Mouse (Mus musculus): ENCODE measurements around the gene Ccdc97.

DNA sequence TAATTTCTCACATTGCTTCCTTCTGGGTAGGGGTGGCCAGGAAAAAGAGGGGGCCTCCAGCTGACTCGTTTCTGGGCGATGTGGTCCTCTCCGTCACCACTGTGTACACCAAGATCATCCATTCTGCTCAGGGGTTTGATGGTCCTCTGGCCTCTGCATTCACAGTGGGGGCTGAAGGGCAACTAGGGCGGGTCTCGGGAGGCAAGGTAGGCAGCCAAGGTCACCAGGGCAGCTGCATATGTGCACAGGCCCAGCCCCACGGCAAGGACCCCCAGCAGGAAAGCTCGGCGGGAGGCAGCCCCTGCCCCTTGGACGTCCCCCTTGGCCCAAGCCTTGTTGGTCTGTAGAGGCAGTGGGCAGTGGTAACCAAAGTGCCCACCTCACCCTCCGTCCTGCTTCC lies 49.7 kb downstream of the Ccdc97 start:
- TF ChIP-seq CTCF (IDR thresholded peaks at IDR 0.05; ENCODE audit: borderline replicate concordance, extremely low read depth, insufficient read depth, insufficient read length) (no peak), POLR2A (IDR thresholded peaks at IDR 0.05; ENCODE audit: borderline replicate concordance, extremely low read depth, insufficient read depth, insufficient read length, poor library complexity, severe bottlenecking) (no peak)

All from brain, embryonic 14.5 days (tissue).